Mouse (Mus musculus) T-helper 1 cell (primary cell): ENCODE data around the gene Eif4enif1.

ENCODE experiments used
- in situ Hi-C: fragments of 300-600 bp; cut with MboI, MseI; formaldehyde crosslinking; loops from one replicate; pipeline ENCODE4 v1.15.1; 2025; ENCODE audit warnings: high pct_unique_total_duplicates

Eif4enif1 gene

DNA sequence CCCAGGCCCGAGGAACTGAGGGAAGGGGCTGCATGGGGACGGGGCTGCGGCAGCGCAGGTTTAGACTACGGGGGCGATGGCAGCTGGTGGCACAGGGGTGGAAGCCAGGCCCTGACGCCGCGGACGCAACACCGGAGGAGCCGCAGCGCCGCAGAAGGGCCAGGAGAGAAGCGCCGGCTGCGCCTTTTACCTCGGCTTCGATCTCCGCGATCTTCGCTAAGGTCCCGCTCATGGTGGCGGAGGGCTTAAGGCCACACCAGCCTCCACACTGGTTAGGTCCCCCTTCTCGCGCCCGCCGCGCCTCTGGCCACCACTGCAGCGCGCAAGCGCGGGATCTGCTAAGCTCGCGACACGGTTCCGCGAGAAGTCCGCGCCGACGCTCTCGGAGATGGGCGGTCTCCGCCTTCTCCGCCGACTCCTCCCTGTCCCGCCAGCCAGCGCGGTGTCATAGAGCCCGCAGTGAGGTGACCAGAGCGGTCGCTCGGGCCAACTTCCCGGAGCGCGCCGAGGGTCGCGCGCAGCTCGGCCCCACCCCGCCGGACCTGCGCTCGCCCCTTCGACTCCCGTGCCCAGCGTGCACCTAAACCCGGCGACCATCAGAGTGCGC lies 64.0 kb downstream of the Eif4enif1 start, which contains the start of gene Drg1:
Gene Drg1, minus strand, starts transcription at position 337 of the 607 bp plus-strand sequence.
- in situ Hi-C loops: no loop called here

DNA sequence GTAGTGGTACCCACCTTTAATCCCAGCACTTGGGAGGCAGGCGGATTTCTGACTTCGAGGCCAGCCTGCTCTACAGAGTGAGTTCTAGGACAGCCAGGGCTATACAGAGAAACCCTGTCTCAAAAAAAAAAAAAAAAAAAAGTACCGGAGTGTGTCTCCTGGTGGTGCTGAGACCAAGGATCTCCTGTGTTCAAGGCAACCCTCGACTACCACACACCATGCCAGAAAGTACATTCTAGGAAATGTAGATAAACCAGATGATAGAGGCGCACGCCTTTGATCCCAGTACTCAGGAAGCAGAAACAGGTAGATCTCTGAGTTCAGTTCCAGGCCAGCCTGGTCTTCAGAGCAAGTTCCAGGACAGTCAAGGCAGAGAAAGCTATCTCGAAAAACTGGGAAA lies 64.9 kb downstream of the Eif4enif1 start:
- in situ Hi-C loops: no loop called here

DNA sequence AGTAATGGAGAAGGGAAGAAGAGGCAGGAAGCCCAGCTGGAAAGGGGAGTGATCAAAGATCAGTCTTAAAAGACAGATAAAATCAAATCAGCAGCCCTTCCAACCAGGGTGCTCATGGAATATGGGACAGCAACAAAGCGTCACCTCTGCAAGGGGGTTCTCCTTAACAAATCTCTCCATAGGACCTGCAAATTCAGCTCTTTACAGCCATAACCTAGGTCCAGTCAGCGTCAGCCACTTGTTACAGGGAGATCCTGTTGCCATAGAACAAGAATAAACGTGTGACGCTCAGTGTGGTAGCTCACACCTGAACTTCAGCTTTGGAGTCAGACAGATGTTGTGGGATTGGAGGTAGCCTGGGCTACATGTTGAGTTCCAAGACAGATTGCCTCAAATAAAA lies 67.0 kb downstream of the Eif4enif1 start:
- in situ Hi-C loops: no loop called here

DNA sequence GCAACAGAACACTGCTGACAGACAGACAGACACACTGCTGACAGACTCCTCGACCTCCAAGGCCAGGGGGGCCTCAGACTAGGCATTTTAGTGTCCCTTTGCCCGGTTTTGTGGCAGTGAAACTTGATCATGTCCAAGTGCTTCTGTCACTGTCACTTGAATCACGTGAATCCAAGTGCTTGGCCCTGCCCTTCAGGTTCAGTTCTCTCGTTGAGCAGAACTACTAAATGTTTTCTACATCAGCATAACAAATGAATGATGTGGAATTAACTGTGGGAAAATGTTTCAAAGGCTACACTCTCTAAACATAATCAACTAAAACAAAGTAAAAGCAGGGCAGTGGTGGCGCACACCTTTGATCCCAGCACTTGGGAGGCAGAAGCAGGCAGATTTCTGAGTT lies 76.2 kb downstream of the Eif4enif1 start:
- in situ Hi-C loops: no loop called here

DNA sequence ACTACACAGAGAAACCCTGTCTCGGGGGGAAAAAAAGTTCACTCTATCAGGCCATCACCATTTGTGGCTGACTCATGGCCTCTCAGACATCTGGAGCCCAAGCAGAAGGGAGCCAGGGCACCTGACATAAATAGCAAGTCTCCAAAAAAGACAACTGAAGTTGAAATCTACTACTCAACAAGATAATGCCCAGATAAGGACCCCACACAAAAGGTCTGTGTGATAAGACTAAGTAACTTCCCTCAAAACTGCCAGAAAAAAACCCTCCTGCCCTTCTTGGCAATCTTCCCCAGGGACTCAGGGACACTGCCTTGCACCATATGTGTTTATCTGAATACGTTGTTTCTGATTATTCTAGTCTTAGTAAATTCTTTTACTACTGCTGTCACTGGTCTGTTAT lies 77.5 kb downstream of the Eif4enif1 start:
- in situ Hi-C loops: no loop called here

DNA sequence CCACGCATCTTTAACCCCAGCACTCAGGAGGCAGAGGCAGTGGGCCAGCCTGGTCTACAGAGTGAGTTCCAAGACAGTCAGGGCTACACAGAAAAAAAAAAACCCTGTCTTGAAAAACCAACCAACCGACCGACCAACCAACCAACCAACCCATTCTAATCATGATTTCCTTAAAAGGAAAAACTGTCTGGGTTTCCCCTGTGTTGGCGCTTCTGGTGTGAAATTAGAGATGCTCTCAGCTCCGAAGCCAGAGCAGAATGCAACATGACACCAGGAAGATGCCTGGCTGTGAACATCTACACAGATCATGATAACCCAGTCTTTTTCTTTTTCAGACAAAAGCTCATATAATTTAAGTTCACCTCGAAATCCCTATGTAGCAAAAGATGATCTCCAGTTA lies 80.7 kb downstream of the Eif4enif1 start:
- in situ Hi-C loops: no loop called here

DNA sequence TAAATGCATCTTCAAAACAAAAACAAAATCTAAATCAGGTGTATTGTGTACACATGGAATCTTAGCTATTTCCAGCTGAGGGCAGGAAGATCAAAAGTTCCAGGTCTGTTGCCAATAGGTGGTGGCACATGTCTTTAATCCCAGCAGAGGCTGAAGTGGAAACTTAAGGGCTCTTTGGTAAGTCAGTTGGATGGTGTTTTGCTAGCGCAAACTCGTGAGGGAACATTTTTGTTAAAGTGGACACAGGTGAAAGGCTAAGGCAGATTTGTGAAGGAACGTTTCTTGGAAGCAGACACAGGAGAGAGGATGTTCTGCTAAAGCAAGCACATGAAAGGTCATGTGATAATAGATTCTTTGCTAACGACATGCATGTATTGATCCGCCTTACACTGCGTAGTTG lies 81.5 kb downstream of the Eif4enif1 start:
- in situ Hi-C loops: no loop called here

DNA sequence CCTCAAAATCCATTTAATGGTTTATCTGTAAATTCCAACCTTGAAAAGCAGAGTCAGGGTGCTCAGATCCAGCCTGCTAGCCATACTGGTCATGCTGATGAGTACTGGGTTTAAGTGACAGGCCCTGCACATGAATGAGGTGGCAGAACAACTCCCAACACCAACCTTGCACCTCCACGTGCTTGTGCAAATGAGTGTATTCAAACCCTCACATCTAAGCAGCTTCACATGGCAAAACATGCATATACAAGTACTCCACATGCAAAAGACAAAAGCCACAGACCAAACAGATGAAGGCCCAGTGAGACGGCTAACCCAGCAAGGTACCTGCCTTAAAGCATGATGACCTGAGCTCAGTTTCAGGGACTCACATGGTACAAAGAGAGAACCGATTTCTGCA lies 83.7 kb downstream of the Eif4enif1 start:
- in situ Hi-C loops: no loop called here

DNA sequence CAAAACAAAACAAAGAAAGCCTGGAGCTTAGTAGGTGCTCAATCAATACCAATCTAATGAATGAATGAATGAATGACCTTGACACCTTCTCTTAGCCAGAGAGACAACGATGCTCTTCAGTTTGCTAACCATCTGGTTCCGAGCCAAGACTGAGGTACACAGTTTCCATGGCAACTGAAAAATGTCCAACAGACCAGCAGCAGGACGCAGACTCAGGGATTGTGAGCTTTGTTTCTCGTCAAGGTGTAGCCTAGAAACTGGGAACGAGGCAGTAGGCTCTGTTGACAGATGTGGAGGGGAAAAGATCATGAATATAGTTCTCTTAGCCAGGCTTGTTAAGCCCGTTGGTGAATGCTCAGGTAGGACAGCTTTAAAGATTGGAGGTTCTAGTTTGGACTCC lies 84.9 kb downstream of the Eif4enif1 start:
- in situ Hi-C loops: no loop called here

DNA sequence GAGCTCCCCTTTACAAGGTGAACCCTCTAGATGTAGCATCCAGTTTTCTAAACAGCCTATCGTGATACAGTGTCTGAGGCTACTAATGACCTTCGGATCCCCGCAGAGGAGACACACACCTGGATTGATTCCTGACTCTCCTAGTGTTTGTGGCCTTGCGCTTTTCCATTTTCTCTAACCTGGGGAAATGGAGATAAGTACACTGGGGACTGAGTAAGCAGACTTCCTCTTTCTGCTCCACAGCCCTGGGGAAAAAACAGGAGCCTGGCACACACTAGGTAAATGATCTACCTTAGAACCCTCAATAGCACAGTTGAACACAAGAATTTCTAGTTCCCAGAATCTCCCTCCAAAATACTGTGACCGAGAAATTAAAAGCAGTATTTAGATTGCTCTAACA lies 85.7 kb downstream of the Eif4enif1 start:
- in situ Hi-C loops: no loop called here

DNA sequence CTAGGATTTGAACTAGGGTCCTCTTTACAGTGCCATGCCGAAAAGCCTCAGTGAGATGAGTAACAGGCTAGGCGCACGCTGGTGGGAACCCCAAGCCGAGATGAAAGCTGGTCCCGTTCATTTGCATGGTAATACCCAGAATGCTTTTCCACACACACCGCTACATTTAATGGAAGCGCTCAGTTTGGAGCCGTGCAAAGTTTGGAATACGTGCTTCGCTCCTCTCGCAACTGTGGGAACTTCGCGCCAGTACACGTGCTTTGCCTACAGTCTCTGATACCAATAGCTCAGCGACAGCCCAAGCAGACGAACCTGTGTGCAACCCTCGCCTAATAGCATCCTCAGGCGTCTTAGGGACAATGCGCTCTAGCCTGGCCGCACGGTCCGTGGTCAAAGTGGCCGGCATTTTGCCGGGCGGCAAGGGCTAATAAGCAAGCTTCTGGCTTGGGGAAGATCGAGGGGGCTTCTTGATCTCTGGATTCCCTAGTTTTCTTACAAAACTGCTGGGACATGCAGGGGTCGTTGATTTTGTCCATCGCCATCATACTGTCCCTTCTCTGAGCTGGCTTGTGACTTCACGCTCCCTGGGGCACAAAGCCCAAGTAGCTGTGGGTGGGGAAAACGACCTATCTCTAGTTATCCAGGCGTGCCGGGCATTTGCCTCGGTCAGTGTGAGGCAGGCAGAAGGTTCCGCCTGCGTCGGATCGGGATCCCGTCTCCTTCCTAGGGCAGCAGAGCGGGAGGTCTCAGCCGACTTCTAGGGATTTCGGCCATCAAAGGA lies 86.5 kb downstream of the Eif4enif1 start, which contains the start of gene Patz1:
Gene Patz1, plus strand, starts transcription at position 354 of the 781 bp plus-strand sequence.
- in situ Hi-C loops: no loop called here

DNA sequence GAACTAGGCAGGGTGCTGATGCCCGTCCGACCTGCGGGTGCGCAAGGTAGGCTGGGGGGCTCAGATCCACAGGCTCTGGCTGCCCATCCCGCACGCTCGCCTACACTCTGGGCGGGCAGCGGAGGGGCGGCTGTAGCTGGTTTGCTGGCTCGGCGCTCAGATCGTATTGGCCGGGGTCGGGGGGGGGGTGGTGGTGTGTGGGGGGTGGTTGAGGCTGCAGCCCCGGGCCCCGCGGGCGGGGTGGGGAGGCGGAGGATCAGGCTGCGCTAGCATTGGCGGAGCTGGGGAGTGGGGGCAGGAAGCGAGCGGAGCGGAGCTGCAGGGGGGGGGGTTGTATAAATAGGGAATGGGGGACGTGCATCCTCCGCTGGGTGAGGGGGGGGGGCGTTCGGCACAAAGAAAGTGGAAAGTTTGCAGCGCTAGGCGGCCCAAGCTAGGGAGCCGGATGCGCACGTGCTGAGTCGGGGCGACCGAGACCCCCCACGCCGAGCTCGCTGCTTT lies 87.2 kb downstream of the Eif4enif1 start:
- in situ Hi-C loops: no loop called here

DNA sequence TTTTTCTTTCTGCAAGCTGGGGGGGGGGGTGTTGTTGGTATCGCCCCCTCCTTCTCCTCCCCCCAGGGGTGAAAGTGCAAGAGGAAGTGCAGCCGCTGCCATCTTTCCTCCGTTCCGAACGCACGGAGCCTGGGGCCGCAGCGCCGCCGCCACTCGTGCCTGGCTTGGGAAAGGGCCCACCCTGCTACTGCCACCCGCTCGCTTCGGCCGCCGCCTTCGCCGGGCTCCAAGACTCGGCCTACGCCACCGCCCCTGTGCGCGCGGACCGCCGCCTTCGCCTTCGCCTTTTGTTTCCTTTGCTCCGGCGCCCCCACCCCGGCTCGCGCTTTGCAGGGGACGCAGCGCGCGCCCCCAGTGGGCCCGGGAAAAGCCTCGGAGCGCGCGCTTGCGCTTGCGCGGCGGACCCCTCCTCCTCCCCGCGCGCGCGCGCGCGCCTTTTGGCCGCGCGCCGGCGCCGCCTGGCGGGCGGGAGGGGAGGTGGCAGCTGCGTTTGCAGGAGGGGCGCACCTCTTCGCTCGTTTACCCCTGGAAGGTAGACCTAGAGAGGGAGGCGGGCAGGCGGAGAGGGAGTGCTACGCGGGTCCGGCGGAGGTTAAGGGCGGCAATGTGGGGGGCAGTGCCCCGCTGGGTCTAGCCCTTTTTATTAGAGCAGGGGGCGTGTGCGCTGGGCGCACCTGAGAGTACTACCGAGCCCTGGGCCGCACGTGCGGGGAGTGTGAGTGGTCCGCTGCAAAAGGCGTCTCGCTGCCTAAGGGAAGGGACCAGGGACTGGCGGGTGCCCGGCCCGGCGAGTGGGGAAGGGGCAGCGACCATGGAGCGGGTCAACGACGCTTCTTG lies 87.8 kb downstream of the Eif4enif1 start:
- in situ Hi-C loops: loop anchor here (5.0 kb wide), 1 partner anchor 42 kb away; the partner anchor contains the start of gene Pik3ip1

DNA sequence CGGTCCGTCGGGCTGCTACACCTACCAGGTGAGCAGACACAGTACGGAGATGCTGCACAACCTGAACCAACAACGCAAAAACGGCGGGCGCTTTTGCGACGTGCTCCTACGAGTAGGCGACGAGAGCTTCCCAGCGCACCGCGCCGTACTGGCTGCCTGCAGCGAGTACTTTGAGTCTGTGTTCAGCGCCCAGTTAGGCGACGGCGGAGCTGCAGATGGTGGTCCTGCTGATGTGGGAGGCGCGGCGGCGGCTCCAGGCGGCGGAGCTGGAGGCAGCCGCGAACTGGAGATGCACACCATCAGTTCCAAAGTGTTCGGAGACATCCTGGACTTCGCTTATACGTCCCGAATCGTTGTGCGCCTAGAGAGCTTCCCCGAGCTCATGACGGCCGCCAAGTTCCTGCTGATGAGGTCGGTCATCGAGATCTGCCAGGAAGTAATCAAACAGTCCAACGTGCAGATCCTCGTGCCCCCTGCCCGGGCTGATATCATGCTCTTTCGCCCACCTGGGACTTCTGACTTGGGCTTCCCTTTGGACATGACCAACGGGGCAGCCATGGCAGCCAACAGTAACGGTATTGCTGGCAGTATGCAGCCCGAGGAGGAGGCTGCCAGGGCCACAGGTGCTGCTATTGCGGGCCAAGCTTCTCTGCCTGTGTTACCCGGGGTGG lies 88.6 kb downstream of the Eif4enif1 start:
- in situ Hi-C loops: loop anchor here (5.0 kb wide), 1 partner anchor 42 kb away; the partner anchor contains the start of gene Pik3ip1

DNA sequence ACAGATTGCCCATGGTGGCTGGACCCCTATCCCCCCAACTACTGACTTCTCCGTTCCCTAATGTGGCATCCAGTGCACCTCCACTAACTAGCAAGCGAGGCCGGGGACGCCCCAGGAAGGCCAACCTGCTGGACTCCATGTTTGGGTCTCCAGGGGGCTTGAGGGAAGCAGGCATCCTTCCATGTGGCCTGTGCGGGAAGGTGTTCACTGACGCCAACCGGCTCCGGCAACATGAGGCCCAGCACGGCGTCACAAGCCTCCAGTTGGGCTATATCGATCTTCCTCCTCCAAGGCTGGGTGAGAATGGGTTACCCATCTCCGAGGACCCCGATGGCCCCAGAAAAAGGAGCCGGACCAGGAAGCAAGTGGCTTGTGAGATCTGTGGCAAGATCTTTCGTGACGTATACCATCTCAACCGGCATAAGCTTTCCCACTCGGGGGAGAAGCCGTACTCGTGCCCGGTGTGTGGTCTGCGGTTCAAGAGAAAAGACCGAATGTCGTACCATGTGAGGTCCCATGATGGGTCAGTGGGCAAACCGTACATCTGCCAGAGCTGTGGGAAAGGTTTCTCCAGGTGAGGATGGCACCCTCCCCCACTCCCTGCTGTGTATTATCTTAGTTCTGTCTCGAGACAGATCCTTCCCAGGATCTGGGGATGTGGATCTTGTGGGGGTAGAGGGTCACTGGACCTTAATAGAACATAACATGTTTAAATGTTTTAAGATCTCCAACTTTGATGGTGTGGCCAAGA lies 89.3 kb downstream of the Eif4enif1 start:
- in situ Hi-C loops: loop anchor here (5.0 kb wide), 1 partner anchor 41 kb away; the partner anchor contains the start of gene Pik3ip1

DNA sequence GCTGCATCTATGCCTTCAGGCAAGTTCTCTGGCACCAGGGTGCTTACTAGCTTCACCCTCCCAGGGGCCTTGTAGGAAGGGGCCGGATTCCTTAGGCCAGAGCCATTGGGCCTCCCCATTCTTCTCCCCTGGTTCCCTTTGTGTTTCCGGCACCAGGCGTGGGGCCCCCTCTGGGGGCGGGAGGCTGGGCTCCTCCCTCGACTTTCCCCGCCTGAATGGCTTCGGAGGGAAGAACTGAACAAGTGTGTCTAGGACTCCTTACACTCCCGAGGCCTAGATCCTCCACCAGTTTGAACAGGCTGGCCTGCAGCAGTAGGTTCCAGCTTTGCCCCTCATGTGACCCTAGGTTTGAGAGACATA lies 89.8 kb downstream of the Eif4enif1 start:
- in situ Hi-C loops: loop anchor here (5.0 kb wide), 1 partner anchor 40 kb away; the partner anchor contains the start of gene Pik3ip1

DNA sequence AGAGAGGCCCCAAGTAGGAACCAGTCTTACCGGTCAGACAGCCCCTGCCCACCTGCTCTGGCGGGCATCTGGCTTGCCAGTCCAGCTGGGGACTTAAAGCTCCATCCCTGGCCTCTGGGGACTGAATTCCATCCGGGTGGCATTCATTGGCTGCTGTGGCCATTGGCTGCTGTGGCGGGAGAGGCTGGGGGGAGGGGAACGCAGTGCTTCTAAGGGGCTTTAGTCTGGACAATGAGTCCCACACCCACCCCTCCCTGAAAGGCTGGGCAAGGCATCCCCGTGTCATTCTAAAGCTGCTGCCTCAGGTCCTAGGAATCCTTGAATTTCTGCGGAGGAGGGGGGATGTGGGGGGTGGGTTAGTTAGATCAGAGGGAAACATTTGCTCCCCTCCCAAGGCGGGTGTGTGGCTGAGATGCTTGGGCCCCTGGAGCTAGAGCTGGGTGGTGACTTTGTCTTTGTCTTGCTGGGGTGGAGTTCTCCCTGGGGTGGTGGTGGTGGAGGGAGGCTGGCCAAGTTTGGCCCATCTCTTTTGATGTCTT lies 90.6 kb downstream of the Eif4enif1 start:
- in situ Hi-C loops: loop anchor here (5.0 kb wide), 1 partner anchor 40 kb away; the partner anchor contains the start of gene Pik3ip1

DNA sequence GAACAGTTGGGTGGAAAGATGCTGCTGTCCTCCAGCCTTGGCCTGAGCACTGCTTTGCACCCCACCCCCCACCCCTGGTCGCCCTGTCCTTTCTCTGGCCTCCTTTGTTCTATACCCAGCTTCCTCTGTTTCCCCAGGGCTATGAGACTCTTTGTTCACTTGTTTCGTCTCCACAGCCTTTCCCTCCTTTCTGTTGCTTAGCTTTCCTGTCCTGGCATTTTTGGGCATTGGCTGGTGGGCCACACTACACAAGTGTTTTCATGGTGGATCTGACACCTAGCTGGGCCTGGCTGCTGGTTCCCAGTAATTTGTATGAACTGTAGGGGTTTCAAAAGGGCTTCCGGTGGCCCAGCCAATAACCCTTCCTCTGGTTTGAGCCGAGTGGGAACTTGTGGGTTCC lies 91.2 kb downstream of the Eif4enif1 start:
- in situ Hi-C loops: loop anchor here (5.0 kb wide), 1 partner anchor 39 kb away; the partner anchor contains the start of gene Pik3ip1
